Mouse (Mus musculus) urinary bladder, postnatal 10 days (tissue): Measurements from ENCODE around the gene Ntpcr.

Experiments
- DNase-seq: peaks from one replicate; pipeline ENCODE4 v3.0.0; 2022; ENCODE audit warnings: low spot score

Ntpcr gene

GRCm38 (mm10) chr8:125775031-125775430, 45.3 kb downstream of the Ntpcr start:
- no peak for DNase-seq

GRCm38 (mm10) chr8:125776314-125776713, 46.6 kb downstream of the Ntpcr start:
- no peak for DNase-seq

- DNase-seq = no peak
These were observed 47.0 kb downstream of the Ntpcr start for GRCm38 (mm10) chr8:125776800-125777199.

- DNase-seq = no peak
These were observed 47.9 kb downstream of the Ntpcr start for GRCm38 (mm10) chr8:125777478-125778164.

- no peak for DNase-seq
These were observed 49.2 kb downstream of the Ntpcr start for GRCm38 (mm10) chr8:125778919-125779318.

- DNase-seq = no peak
These were observed 49.9 kb downstream of the Ntpcr start for GRCm38 (mm10) chr8:125779656-125780055.

GRCm38 (mm10) chr8:125782161-125782560, 52.4 kb downstream of the Ntpcr start:
- DNase-seq = no peak

- no peak for DNase-seq
These were observed 57.1 kb downstream of the Ntpcr start for GRCm38 (mm10) chr8:125786886-125787285.

GRCm38 (mm10) chr8:125792816-125793455, 63.2 kb downstream of the Ntpcr start:
- no peak for DNase-seq

GRCm38 (mm10) chr8:125795341-125795740, 65.6 kb downstream of the Ntpcr start:
- no peak for DNase-seq

GRCm38 (mm10) chr8:125796970-125797369, 67.2 kb downstream of the Ntpcr start:
- no peak for DNase-seq
